Mouse (Mus musculus): ENCODE results near the gene Svep1. TPM values are rescaled to one million over a fixed set of nuclear protein-coding genes. Genes with fewer than 3 reads are reported as not detected.

Gene Svep1
- total RNA-seq, 2 experiments from 2014 or later = 2.4 to 2.6 TPM

- DNase-seq = no peak
- intact Hi-C loops (cut with DNase I) = loop anchor here (10.0 kb wide), 1 partner anchor 159 kb away; no protein-coding TSS in a partner anchor
Observed at GRCm38 (mm10) chr4:58086151-58086550, 120.5 kb downstream of the Svep1 start.

GRCm38 (mm10) chr4:58085340-58085739 lies 121.3 kb downstream of the Svep1 start:
- DNase-seq = no peak
- intact Hi-C loops (cut with DNase I) = loop anchor here (10.0 kb wide), 1 partner anchor 159 kb away; no protein-coding TSS in a partner anchor

- intact Hi-C loops (cut with DNase I) = loop anchor here (10.0 kb wide), 1 partner anchor 161 kb away; no protein-coding TSS in a partner anchor
Observed at GRCm38 (mm10) chr4:58084155-58084554, 122.5 kb downstream of the Svep1 start.

GRCm38 (mm10) chr4:58082588-58082987 lies 124.1 kb downstream of the Svep1 start:
- DNase-seq = peak; percentile 80
- intact Hi-C loops (cut with DNase I) = loop anchor here (10.0 kb wide), 1 partner anchor 162 kb away; no protein-coding TSS in a partner anchor

More at GRCm38 (mm10) chr4:58084155-58084554, 122.5 kb downstream of the Svep1 start:
- DNase-seq = no peak

DNA sequence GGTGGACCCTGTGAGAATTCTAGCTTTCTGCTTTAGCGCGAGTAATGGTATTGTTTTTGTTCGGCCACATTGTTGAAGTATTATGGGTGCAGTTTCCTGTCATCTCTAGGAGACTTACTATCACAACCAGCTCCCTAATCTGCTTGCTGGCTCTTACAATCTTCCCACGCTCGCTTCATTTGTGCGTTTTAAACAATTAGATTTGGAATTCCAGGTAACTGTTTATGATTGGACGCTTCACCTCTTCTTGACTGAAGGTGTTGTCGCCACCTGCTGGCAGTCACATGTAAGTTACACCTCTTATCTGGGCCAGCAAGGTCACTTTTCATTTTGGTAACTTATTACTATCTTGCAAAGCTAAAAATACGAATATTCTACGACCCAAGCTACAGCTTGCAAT lies 127.0 kb downstream of the Svep1 start:
- intact Hi-C loops (cut with DNase I) = loop anchor here (5.0 to 10.0 kb wide), 3 partner anchors 145 to 177 kb away; no protein-coding TSS in a partner anchor
- DNase-seq = peak; percentile 53

GRCm38 (mm10) chr4:58077950-58078349 lies 128.7 kb downstream of the Svep1 start:
- intact Hi-C loops (cut with DNase I) = loop anchor here (5.0 to 10.0 kb wide), 2 partner anchors 143 to 176 kb away; no protein-coding TSS in a partner anchor

GRCm38 (mm10) chr4:58077536-58077935 lies 129.1 kb downstream of the Svep1 start:
- intact Hi-C loops (cut with DNase I) = loop anchor here (5.0 to 10.0 kb wide), 2 partner anchors 143 to 175 kb away; no protein-coding TSS in a partner anchor
- DNase-seq = no peak

More at GRCm38 (mm10) chr4:58077950-58078349, 128.7 kb downstream of the Svep1 start:
- DNase-seq = peak; percentile 9

DNA sequence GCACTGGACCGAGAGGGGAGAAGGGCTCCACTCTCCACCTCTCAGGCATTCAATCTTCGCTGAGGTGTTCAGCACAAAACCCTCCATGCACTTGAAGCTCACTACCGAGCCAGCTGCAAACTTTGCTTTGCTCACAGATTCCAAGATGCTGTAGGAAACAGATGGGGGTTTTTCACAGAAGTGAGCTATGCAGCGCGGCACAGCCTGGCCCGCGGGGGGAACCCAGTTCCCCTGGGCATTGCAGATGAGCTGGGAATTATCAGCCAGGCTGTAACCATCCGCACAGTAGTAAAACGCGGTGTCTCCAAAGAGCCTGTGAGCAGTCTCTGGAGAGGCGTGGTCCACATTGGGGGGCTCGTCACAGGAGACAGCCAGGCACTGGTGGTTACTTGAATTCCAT lies 133.8 kb downstream of the Svep1 start:
- intact Hi-C loops (cut with DNase I) = loop anchor here (10.0 kb wide), 1 partner anchor 138 kb away; no protein-coding TSS in a partner anchor
- no peak for DNase-seq

DNA sequence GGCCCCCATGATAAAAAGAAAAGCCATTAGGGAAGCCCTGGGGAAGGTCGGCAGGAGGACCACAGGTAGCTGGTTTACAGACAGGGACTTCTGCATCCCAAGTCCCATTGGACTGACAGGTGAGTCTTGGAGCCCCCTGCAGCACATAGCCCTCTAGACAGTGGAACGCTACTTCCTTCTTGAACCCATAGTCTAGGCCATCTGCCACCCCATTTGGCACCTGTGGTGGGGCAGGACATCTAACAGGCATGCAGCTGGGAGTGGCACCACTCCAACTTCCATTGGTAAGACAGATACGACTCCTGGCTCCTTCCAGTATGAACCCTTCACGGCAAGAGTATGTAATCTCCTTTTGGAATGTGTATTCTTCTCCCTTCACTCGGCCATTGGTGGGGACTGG lies 137.8 kb downstream of the Svep1 start:
- DNase-seq = no peak

DNA sequence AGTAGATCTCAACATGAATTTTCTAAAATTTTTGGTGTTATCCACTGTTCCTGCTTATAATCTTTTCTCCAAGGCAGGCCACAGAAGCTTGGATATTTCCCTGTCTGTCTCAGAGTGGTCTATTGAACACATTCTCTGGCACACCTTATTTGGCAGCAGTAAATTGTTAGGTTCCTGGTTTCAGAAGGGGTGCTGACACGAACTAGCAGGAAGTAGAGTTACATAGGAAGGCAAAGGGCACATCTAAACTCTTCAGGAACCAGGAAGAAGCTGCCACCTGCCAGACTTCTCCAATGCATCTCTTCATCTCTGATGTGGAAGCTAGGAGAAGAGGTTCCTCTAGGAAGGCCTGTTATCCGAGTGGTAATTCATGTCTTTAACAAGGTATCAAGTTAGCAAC lies 141.9 kb downstream of the Svep1 start:
- DNase-seq = no peak
- intact Hi-C loops (cut with DNase I) = no loop called here

More for the DNA sequence above, 137.8 kb downstream of the Svep1 start:
- intact Hi-C loops (cut with DNase I) = no loop called here

DNA sequence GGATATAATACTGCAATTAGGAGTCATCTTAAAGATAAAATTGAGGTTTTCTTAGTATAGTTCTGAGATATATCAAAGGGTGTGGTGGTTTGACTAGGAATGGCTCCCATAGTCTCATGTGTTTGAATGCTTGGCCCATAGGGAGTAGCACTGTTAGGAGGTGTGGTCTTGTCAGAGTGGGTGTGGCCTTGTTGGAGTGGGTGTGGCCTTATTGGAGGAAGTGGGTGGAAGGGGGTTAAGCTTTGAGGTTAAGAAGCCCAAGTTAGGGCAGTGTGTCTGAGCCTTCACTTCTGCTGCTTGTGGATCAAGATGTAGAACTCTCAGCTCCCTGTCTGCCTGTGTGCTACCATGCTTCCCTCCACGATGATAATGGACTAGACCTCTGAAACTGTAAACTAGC lies 143.7 kb downstream of the Svep1 start:
- intact Hi-C loops (cut with DNase I) = no loop called here
- DNase-seq = no peak

DNA sequence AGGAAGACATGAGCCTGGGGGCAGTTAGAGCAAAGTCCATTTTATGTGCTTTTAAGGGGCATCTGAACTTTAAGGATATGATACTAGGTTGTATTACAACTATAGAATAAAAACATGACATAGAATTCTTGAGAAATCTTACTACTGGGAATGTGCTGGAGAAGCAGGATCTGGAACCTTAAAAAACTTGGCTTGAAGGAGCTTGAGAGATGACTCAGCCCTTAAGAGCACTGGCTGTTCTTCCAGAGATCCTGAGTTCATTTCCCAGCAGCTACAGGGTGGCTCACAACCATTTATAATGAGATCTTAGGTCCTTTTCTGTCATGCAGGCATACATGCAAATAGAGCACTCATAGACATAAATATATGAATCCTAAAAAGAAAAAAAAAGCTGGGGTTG lies 151.0 kb downstream of the Svep1 start:
- intact Hi-C loops (cut with DNase I) = no loop called here
- no peak for DNase-seq

DNA sequence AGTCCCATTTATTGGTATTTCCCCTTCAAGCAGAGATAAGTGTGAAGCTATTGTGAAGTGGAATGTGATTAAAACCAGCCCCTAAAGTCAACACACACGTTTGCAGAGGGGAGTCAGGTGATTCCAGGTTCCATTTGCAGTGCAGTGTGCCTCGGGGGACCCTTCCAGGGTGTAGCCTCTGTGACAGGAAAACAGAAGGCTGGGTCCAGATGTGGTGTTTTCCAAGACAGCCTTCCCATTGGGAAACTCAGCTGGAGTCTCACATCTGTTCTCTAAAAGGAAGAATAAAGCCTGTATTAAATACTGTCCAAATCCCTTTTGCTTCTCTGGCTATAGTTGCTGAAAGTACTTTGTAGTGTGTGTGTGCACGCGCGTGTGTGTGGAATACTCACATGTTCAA lies 152.2 kb downstream of the Svep1 start:
- intact Hi-C loops (cut with DNase I) = no loop called here
- no peak for DNase-seq

GRCm38 (mm10) chr4:58050746-58051145 lies 155.9 kb downstream of the Svep1 start:
- DNase-seq = no peak
- intact Hi-C loops (cut with DNase I) = no loop called here

DNA sequence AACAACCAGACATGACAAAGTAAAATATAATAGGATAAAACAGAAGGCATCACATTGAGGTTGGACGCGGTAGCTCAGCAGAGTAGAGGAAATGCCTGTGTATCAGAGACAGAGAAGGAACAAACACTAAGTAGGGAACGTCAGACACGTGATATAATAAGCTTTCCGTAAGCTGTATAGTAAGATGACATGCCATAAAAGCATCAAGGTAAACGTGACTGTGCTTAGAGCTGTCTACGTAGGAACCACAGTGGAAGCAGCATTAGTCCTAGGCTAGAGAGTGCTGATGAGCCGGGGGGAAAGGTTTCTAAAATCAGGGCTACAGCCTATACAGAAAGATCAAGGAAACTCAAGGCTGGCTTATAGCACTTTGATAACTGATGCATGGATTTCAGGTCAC lies 156.4 kb downstream of the Svep1 start:
- no peak for DNase-seq
- intact Hi-C loops (cut with DNase I) = no loop called here

GRCm38 (mm10) chr4:58044833-58045232 lies 161.8 kb downstream of the Svep1 start:
- intact Hi-C loops (cut with DNase I) = no loop called here
- no peak for DNase-seq

DNA sequence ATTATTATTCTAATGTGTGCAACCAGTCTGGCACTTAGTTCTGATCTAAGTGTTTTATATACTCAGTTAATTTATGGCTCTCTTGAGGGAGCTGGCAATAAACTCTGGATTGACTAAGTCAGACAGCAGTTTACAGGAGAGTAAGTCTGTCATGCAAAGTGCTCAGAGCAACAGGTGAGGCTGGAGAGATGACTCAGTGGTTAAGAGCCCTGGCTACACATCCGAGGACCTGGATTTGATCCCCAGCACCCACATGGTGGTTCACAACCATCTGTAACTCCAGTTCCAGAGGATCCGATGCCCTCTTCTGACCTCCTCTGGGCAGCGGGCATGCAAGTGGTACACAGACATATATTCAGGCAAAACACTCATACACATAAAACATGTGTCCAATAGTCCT lies 162.3 kb downstream of the Svep1 start:
- DNase-seq = no peak
- intact Hi-C loops (cut with DNase I) = no loop called here

DNA sequence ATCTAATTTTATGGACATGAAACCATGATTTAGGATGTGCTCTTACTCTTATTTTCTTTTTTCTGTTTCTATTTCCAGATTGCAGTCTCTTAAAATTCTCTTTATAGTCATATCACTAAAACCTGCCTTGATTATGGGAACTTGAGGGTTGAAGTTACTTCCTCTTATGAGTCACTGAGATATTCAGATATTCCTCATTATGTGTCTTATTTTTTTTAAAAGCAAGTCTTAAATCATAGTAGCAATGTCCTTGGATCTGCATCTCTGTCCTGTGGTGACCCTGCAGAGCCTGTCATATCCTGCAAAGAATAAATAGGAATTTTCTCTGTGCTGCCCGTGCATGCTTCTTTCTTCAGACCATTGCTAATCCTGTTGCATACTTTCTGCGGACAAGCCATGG lies 166.6 kb downstream of the Svep1 start:
- no peak for DNase-seq
- intact Hi-C loops (cut with DNase I) = no loop called here

DNA sequence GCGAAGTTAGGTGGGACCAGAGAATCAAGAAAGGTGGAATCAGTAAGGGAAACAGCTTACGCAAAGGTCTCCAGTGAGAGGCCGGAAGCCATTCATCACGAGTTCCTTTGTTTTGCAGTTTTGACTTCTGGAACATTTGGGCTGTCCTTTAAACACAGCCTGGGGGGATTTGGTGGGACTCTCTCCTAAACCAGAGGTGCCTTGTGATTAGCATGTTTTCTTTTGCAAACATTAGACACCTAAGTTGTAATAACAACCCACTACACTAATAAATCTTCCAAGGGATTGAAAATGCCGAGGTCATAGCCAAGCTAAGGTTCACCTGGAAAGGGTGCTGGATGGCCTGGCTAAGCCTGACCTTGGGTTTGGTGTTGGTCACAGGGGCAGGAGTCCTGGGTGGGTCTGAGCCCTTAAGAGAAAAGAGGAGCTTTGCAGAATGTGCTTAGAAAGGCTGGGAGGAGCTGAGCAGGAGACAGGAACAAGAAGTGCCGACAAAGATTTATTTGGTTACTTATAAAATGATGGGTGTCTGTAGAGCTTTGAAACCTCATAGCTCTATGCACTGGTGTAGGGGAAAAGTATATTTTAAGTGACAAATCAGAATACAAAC lies 169.5 kb downstream of the Svep1 start:
- DNase-seq = no peak
- intact Hi-C loops (cut with DNase I) = no loop called here

DNA sequence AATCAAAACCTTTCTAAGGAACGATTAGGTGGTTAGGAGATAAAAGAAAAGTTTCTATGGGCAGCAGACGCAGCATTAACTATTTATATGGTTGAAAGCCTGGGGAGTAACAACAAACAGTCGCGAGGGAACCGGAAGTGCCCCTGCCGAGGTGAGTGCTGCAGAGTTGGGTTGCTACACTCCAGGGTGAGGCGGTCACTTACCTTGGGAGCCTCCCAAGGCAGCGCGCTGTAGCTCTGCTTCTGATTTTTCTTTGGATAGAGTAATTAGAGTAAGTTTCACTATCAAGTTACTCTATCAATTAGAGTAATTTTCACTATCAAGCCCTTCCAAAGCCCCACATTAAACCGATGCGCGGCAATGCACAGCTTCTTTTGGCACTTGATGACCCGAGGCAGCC lies 172.0 kb downstream of the Svep1 start:
- intact Hi-C loops (cut with DNase I) = no loop called here
- no peak for DNase-seq

DNA sequence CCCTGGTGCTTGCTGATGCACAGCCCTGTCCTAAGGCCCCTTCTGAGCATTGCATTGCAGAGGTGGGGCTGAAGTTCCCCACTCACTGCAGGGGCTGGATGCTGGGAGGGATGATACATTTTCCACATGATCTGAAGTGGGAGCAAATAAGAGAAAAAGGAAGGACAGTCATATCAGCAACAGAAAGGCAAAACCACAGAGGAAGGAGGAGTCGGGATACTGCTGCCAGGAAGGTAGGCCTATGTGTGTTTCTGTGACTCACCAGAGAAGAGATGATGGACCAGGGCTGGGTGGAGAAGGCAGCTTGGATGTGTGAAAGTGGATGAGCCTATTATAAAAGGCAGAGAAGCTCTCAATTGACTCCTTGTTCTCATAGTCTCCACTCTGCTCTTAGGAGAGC lies 173.9 kb downstream of the Svep1 start:
- intact Hi-C loops (cut with DNase I) = no loop called here
- DNase-seq = no peak

DNA sequence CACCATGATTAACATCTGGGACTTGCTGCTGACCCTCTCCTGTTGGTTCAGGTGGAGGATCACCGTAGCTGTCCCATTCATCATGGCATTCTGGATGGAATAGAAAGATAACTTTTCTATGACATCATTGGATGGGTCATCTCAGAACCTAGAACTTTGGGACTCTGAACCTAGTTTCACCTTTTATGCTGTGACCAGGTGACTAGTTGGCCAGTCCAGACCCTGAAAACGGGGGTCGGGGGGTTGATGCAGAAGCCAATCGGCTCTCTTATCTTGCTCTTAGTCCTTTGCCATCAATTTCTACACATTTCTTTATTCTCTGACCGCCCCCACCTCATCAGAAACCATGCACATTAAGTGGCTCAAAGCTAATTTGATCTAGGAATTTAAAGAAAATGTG lies 197.6 kb downstream of the Svep1 start, which contains the start of gene Txndc8:
Txndc8 (minus strand) TSS at position 101 of the 400 bp plus-strand sequence.
- intact Hi-C loops (cut with DNase I) = no loop called here
- no peak for DNase-seq

All from left cerebral cortex, postnatal 4 days (tissue).